Mouse (Mus musculus) right cerebral cortex, postnatal 36 days (tissue): ENCODE data around the gene Lsm11.

Source experiments
- DNase-seq, 2 experiments: peaks; one replicate each; pipeline ENCODE4 v3.0.0; 2022; ENCODE audit warnings: low spot score in 2 of 2, mixed read lengths in 1 of 2

The Lsm11 gene

DNA sequence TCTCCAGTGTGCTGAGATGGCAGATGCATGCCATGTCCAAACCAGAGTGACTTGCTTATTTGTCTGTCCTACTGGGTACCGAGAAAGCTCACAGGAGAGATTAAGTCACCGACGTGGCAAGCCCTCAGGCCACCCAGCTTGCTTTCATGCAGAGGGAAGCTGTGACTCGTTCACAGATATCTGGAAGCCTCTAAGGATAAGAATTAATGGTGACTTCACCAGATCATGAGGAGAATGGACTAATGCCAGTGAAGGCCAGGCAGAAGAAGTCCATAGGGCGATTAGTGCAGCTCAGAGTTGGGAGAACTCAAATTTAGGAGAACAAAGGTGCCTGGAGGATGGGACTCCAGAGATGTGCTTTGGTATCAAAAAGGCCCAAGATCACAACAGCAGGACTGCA, 17.3 kb downstream of the Lsm11 start:
- no peak for DNase-seq

DNA sequence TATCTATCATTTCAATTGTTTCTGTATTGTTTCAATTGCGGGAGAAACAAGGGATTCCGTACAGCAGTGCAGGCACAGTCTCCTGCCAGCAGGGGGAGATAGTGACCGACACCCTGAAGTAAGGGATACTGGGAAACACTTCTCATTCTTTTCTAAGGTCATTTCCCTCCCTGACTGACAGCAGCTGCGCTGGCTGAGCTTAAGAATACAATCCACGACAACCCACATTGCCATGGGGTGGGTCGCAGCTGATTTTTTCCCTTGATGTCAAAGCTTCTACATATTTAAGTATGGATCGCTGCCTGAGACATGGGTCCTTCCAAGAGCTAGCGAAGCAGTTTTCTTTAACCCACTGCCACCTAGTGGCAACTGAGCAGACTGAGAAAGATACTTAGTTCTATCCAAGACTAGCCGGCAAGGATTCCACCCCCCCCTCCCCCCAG, 18.1 kb downstream of the Lsm11 start:
- DNase-seq: peak; percentile 50 to 61

DNA sequence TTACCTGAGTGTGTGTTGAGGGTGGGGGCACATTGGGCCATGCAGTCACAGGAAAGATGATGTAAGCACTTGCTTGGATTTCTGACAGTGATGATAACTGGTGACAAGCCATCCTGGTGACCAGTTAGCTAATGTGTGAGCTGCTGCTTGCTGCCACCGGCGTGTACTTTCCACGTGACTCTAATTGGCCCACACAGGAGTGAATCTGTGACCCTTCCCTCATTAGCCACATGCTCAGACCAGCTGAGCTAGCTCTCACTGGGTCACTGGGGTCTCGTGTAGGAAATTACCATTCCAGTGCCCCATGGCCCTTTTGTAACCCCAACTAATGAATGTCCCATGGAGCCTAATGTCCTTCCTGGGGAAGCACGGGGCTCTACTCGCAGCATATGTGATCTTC, 19.3 kb downstream of the Lsm11 start:
- DNase-seq: no peak

DNA sequence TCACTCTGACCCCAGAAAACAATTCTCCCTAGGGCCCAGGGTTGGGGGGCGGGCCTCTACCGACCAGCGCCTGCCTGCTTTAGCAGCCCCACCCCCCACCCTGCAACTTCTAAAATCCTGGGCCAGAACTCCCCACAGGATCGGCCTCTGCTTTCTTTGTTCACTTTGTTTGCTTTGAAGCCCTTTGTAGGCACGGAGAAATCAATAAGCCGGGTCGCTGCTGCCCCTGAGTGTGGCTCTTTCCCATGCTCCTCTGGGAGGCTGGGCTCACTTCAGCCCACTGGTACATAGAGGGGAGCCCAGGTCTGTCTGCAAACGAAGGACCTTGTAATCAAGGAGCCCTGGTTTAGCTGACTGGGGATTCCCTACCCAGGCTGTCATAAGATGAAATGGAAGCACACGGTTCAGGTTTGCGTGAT, 23.2 kb downstream of the Lsm11 start:
- no peak for DNase-seq

DNA sequence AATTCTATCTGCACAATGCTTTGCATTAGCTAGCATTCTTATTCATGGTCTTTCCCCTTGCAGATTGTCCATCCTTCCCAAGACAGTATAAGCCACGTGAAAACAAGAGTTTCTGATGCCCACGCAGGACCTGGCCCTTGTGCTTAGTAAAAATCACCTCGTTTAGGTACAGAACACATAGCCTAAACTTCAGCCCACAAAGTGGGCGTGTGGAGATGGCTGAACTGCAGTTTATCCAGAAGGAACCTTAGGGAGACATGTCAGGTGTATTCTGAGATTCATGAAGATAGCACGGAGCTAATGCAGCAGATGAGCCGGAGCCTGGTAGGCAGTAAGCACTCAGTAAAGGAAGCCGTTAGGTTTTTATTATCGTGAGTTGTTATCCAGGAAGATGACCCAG, 23.7 kb downstream of the Lsm11 start:
- no peak for DNase-seq

DNA sequence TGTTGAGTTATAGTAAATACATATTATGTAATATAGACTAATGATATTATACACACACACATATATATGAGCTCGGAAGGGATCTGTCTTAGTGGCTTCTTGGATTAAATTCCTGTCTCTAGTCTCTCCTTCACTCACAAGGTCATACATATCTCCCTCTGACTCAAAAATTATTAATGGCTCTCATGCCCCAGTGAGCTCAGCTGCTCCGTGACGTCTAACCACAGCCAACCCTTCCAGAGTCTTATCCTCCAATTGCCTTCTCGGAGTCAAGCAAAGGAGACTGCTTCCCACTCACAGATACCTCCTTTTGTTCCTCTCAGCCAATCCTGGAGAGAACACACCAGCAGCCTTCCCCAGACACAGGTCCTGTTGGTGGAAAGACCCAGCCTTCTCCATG, 25.9 kb downstream of the Lsm11 start:
- DNase-seq: no peak

DNA sequence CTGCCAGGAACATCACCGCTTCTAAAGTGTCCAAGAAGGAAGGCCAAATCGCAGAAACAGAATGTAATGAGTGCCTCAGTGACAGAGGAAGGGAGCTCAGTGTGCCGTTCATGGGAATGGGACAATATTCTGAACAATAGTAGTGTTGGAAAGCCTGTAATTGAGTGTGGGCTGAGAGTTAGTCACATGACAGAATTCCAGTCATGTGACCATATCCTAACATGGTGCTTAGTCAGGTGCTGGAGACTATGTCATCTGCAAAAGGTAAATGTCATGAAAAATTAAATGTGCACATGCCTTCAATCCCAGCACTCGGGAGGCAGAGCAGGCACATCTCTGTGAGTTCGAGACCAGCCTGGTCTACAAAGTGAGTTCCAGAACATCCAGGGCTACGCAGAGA, 26.7 kb downstream of the Lsm11 start:
- DNase-seq: no peak

DNA sequence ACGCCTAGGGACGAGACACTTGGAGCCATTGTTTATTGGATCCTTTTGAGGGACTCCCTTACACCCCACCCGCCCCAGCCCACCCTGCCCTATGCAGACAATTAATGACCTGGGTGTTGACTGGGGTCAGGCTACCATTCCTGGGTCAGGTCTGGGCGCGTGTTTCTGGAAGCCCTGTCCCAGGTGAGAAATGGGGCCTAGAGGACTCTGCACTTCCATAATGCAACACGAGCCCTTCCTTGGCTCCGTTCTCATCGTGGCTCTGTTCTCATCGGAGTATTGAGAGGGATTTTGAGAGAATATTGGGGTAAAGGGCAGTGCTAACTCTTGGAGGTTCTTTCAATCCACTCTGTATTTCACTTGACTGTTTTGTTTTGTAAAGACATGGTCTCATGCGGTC, 28.5 kb downstream of the Lsm11 start:
- DNase-seq: no peak

DNA sequence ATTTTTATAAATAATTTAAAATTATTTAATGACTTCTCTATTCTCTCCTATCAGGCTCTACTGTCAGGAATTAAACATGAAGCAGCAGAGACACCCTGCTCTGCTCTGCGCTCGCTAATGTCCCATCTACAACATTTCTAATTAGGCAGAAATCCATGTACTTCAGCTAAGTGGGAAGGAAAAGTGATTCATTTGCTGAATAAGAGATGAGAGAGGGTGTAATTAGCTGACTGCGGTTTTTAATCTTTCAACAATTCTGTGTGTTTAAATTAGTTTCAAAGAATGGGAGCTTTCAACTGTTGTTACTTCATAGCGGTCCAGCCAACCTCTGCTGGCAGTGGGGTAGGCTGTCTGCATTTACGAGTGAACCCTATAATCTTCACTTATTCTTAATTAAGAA, 34.0 kb downstream of the Lsm11 start:
- DNase-seq: no peak

DNA sequence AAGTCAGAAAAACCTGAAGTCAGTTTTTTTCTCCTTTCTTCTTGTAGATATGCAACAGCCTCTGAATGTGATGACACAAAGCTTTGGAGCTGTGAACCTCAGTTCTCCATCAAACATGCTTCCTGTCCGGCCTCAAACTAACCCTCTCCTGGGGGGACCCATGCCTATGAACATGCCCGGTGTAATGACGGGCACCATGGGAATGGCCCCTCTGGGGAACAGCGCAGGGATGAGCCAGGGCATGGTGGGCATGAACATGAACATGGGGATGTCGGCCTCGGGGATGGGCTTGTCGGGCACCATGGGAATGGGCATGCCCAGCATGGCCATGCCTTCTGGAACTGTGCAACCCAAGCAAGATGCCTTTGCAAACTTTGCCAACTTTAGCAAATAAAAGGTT, 35.8 kb downstream of the Lsm11 start:
- no peak for DNase-seq

DNA sequence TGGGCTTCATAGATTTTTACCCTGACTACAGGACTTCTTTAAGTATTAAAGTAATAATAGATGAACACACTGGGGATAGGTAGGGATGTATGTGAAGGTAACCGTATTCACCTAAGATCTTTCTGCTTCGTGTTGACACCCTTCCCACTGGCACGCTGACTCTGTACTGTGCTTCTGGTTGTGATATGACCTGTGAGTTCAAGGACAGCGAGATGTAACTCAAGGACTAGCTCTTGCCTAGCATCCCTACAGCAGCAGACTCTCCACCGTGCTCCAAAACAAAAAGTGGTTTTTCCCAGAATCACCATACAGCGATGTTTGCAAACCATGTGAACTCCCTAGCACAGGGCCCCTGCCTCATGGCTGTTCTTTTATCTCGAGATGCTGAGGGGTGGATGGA, 36.7 kb downstream of the Lsm11 start:
- DNase-seq: no peak

DNA sequence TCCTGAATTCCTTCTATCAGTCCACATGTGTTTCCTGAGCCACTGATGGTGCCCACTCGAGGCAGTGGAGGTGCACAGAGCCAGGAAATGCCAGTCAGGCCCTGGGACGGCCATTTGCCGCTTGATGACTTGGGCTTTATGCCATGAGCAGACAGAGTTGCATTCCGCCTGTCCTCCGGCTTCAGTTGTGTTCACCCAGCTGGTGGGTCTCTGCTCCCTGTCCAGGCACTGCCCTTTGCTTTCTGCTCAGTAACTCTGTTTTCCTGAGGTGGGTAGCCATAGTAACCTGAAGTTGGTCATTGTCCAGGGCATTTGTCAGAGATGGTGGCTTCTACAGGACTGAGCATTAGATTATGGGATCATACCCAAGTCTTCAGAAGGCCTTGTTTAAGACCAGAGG, 37.4 kb downstream of the Lsm11 start:
- no peak for DNase-seq

DNA sequence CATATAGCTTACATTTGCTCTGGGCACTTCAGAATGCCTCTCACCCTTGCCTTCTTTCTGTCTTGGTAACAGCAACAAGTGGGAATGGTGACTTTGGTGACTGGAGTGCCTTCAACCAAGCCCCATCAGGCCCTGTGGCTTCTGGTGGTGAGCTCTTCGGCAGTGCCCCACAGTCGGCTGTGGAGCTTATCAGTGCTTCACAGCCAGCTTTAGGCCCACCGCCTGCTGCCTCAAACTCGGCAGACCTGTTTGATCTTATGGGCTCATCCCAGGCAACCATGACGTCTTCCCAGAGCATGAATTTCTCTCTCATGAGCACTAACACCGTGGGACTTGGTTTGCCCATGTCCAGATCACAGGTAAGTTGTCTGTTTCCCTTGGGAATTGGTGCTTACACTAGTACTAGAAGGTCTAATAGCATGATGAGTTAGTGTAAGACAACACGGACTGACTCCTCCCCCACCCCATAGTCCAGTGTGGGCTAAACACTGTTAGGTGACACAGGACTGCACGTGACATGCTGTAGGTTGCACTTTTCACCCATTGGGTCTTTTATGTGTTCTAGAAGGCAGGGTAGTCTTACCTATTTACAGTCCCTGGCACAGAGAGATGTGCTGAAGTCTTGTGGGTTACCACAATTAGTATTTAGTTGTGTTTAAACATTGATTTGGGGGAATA, 38.5 kb downstream of the Lsm11 start:
- no peak for DNase-seq

DNA sequence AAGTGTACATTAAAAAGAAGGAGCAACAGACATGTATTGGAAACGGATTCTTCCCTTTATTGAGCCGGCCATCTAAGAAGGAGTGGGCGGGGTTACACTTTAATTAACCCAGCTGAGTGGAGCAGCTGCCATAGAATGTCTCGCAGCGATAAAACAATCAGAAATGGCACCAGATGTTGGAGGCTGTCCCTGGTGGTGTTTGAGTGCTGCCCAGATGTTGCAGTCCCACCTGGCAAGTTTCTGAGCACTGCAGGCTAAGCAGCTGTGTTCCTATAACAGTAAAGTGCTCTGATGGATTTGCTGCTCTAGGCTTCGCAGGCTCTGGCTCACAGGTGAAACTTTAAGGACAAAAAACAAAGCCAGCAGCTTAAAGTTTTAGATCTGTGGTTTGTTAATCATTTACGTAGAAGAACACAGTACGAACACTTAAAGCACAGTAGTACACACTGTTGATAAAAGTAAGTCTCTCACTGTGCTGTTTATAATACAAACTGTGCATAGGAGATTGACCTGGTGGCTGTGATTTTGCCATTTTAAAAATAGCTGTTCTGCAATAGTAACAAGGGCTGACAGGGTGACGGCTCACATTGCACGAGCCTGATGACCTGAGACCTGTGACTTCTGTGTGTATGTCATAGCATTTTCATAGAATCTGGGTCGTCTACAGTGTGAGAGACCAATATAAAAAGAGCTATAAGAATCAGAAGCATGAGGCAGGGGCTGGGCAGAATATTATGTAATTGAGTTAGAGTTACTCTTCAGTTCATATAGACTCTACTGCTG, 44.3 kb downstream of the Lsm11 start:
- DNase-seq: no peak

DNA sequence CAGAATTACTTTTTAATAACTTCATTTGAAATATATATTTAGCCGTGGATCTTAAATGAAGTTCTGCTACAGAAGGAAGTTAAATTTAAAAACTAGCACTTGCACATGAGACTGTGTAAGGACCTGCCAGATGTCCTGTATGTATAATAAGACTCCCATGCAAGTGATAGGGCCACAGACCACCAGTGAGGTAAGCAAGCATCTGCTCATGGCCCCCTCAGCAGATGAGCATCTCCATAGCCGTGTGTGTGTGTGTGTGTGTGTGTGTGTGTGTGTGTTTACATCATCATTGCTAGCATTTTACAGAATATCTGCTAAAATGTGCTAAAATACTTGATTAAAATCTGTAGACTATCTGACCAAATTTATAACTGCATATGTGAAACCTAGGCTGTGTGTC, 47.3 kb downstream of the Lsm11 start:
- no peak for DNase-seq

DNA sequence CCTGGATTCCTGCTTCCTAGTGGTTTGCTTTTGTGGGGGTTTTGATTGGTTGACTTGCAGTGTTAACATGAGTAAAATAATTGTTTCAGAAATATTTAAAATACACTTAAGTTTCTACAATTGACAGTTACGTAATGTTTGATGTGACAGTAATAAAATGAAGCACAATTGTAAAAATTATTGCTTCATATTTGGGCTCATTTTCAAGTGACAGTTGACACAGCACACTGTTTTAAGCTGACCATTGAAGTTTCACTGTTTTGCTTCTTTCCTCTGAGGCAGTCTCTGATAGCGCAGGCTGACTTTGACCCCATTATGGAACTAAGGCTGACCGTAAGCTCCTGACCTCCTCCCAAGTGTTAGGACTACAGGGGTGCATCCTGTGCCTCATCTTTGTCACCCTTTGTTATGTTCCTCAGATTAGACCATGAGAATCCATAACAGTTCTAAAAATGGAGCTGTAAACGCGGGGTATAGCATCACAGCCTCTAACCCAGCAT, 51.8 kb downstream of the Lsm11 start:
- no peak for DNase-seq

DNA sequence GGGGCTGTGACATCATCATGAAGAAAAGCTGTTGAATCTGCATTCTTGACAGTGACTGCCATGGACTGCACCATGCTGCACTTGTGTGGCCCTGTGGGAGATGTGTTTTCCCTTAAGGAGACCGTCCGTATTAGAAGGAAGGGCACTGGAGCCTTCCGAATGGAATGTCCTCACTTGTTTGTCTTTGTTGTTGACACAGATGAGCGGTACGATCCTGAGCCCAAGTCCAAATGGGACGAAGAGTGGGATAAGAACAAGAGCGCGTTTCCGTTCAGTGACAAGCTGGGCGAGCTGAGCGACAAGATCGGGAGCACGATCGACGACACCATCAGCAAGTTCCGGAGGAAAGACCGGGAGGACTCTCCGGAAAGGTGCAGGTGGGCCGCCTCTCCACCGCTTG, 54.3 kb downstream of the Lsm11 start:
- DNase-seq: no peak

DNA sequence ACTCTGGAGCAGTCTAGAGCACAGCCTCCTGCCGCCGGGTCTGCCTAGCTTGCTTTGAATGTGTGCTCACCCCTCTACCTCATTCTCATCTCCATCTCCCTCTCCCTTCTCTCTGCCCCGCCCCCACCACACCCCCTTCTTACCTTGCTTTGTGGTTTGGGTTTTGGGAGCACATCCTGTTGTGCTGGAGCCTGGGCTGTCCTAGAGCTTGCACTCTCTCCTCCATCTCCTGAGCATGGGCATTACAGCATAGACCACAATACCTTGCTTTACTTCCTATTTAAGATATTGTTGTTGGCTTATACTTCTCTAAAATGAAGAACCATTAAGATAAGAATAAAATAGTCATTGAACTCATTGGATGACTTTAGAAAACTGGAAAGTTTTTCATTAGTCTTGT, 54.8 kb downstream of the Lsm11 start:
- DNase-seq: no peak

DNA sequence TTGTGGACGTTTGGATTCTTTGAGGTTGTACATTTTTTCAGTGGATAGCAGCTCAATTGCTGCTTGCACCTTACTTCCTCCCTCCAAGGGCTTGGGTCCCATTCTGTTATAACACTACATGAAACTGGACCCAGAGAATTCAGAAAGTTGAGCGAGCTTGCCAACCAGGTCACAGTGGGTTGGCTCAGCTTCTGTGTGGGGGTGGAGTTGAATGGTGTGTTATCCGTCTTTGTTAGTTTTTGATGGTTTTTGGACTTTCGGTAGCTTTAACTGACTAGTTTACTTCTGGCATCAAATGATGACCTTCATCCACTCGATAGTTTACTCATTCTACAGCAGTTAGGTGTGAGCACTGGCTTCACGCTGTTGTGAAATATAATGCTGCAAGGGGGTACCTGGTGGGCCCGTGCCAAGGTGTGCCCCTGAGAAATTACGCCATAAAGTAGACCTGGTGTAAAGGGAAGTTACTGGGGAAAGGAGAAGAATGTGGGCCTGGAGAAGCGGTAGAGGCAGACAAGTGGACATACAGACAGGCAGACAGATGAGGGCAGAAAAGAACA, 56.2 kb downstream of the Lsm11 start:
- DNase-seq: no peak

DNA sequence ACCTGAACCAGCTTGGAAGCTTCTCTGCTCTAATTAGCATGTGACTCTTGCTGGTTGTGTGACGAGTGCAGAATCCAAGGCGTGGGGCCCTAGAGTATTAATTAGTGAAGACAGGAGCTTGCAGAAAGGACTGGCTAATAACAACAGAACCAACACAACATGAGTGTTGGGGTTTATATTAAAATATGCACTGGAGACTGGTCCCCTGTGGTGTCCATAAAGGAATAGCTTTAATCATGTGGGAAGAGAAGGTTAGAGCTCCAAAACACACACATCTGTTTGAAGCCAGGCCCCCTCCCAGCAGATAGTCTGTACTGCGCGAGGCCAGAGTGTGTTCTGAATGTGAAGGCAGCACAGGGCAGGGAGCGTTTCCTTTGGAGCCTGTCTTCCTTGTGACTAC, 58.1 kb downstream of the Lsm11 start:
- no peak for DNase-seq

DNA sequence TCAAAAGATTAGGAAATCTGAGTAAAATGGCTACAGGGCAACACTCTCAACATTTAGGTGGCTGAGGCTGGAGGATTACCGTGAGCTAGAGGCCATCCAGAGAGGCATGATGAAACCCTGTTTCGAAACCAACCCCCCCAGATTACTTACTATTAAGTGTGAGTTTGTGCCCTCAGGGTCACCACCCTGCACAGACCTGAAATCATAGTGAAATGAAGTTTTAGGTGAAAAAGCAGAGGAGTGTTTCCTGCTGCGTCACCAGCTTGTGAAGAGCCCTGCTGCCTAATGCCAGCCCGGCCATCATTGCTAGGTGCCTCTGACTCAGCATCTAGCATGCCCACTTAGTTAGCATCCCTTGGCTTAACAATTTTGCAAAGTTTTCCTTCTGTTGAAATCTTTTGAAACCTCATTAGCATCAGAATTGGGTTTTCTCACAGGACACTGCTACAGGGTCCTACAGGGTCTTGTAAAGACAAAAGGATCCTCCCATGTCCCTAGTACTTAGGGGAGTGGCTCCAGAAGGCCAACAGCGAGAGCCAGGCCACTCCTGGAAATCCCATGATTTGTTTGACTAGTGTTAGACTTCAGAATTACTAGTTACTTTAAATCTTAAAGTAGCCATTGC, 59.0 kb downstream of the Lsm11 start:
- no peak for DNase-seq

DNA sequence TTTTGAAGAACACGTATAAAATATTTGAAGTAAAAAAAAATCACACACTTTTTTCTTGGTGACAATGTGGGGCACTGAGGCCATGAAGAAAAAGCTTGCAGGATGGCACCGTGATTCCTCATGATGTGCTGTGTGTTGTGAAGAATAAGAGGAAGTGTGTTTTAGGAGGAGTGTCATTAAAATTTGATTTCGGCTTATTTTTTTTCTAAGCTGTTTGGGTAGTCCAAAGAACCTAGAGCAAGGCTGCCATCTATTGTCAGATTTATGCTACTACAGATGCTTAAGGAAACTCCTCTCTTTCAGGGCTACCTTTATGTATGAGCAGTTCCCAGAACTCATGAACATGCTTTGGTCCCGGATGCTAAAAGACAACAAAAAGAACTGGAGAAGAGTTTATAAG, 60.7 kb downstream of the Lsm11 start:
- DNase-seq: no peak
